Mouse (Mus musculus): ENCODE data around the gene Mme.

Gene Mme

DNA sequence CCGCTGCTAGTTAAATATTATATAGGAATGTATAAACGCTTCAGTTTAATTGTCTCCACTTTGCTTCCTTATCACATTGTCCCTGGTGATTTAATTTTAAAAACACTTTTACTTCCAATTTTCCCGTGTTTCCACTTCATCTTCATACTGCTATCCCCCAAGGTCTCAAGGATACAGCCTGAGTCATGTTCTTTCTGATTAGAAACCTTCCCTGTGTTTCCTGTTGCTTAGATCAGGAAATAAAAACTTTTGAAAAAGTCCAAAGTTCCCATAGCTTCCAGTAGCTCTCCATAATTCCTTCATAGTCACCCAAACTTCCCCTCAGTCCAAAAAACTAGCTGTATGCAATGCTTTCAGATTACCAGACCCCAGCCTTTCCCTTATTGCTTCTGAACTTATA, 109.4 kb downstream of the Mme start:
- no peak for DNase-seq (ENCODE audit: low spot score in 2 of 2)

DNA sequence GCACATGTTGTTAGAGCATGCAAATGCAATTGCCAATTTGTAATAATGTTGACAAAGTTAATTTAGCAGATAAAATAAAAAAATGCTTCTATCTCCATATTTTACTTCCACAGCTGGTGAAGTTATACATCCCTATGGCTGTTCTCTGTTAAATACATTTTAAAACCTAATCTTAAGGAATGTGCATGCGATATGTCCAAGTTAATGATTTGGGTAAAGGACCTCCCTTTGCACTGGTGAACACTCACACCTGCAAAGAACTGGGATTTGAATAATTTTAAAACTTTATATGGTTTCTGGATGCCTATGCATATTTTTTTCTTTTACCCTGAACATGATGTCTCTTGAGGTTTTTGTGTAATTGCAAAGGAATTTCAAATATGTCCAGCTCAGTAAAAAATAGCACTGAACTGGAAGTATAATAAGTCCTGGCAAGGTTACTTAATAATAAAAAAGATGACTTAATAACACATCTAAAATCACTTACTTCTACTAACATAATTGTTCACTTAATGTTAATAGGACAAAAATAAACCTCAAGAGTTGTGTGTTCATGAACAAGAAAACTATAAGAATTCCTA, 110.4 kb downstream of the Mme start:
- no peak for DNase-seq (ENCODE audit: low spot score in 2 of 2)

DNA sequence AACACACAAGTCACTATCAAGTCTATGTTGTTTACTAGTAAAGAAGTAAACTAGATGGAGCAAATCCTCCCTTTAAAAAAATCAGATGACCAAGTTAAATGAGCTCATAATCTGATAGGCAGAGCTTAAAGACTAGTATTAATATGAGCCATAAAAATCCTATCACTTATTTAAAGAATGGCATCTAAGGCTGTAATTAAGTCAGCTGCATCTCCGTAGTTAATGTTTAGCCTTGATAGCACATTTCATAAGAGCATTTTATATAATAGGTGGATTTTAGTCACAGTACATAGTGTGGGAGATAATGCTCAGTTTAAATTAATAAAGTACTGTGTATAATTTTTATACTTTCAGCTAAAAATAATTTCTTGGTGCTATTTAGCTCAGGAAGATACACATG, 118.2 kb downstream of the Mme start:
- no peak for DNase-seq (ENCODE audit: low spot score in 2 of 2)

DNA sequence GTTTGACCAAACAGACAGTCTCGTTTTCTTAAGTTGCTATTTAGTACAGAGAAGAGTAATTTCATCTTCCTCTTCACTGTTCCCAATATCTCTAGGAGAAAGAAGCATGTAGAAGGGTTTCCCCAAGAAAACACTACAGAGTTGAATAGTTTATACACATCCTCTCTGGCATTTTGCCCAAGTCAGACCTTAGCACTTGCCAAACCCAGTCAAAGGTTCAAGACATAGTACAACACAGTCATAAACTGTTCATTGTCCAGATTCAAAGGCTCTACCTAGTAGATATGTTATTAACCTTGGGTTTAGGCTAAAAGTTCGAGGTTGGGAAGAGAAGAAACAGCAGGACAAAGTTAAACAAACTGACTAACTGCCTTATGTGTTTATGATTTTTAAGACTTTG, 143.7 kb downstream of the Mme start:
- DNase-seq (ENCODE audit: low spot score in 2 of 2), result no peak

DNA sequence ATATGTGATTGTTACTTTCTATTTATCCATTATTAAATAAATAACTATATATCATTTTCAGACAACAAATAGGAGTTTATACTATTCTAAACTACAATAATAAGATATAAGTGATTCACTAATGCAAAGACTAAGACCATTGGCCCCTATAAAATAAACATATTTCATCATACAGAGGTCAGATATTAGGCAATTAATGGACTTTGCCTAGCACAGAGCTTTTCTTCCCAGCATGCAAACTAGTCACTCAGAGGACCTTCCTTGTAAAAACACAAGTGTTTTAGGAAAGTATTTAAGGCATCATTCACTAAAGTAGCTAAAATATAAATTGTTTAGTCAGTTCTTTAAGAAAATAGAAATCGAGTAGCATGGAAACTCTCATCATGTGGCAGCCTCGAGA, 149.4 kb downstream of the Mme start:
- no peak for DNase-seq (ENCODE audit: low spot score in 2 of 2)

DNA sequence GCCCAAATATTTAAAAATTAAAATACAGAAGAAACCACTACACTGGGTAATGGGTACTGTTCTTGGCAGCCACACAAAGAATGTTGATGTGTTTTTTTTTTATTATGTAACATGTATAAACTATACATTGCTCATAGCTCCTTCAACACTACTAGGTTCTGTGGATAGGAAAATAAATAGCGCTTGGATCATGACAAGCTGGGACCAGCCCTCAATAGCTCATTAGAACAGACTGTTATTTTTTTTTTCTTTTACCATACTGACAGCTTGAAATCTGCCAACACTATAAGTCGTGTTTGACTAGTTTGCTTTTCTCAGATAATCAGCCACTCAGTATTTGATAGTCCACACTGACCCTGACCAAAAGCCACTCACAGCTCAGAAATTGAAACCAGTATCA, 150.0 kb downstream of the Mme start:
- DNase-seq (ENCODE audit: low spot score in 2 of 2), result no peak

DNA sequence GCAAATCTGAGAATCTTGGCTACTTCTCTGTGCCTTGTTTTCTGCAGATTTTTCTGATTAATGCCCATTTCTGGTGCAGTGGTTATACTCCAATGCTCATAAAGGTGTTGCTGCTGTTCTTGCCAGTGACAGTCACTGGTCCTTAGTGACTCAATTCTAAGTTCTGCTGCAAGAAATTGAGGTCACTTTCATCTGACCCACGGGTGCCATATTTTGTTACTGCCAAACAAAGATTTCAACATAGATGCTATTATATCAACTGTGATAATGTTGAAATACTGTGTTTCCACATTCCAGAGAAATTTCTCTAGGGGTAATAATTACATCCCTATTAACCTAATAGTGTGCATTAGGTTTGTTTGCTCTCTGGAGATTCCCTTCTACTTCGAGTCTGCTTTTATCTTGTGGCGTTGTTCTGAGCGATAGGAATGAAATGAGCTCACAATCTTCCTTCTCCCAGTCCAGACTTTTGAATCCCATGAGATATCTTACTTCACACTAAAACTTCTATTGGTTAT, 153.1 kb downstream of the Mme start:
- DNase-seq (ENCODE audit: low spot score in 2 of 2), result no peak

DNA sequence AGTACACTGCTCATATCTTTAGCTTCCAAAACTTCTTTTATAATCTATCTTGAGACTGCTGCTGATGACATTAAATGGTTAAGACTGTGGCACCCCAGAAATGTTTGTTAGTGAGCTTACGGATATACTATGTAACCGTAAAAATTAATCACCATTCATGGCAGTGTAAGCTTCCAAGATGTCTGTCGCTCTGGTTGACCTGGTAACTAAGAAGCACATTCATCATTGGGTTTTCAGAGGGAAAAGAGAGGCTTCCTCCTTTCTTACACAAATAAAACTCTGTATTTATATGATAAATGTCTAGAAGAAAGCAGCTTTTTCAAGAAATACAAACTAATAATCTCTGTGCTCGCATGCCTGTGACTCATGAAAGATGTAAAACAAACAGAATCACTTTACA, 156.8 kb downstream of the Mme start:
- DNase-seq (ENCODE audit: low spot score in 2 of 2), result no peak

DNA sequence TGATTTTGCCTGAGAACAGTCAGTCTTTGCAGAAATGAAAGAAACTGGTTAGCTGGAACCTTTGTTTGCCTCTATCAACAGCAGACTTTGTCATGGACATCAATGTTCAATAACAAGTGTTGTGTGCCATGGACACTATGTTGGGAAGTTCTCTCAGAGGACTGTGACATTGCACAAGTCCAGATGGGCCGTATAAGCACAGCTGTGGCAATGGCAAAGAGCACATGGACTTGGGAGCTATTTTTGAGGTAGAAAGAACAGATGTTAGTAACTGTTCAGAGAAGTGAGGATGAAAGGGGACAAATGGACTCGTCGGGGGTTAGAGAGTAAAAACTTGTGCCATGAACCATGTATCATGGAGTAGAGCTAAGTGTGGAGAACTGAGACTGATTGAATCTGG, 165.1 kb downstream of the Mme start:
- no peak for DNase-seq (ENCODE audit: low spot score in 2 of 2)

DNA sequence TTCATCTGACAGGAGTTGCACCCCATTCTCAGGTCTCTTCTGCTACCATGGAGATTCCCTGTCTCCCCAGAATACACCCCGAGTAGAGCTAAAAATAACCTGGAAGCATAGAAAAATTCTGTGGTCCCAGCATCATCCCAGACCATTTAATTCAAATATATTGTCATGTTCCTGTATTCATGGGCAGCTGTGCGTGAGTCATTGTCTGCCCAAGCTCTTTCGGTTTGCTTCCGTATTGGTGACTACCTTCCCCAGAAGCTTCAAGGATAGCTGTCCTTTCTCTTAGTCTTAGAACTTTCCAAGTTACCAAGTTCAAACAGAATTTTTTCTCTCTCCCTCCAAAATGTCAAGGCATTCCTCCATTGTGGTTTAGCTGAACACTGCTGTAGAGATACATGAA, 169.7 kb downstream of the Mme start:
- no peak for DNase-seq (ENCODE audit: low spot score in 2 of 2)

DNA sequence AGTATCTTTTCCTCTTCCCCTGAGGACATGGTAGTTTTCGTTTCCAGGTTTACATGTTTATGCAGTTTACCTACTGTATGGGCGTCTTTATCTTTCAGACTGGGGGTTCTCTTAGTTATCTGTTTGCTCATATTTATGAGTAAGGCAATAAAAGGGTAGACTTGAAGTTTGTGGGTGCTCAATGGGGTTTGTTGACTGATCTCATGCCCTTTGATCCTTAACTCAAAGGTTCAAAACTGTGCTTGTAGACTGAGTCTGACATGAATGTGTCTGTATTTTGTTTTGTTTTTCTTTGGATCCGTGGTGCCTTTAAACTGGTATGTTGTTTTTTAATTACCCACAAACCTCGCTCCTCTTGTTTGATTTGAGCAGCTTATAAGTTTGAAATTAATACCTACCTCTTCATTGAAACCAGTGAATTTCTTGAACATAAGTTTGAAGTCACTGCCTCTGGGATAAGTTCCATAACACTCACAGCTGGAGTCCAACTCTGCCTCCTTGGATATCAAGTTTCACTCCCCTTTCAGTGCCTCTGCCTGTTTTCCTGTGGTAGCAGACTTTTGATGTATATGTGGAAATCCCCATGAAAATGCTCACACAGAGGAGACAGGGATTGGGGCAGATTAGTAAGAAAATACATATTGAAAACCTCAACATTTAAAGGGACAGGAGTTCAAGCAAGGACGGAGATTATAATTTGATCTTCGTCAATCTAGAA, 171.0 kb downstream of the Mme start:
- no peak for DNase-seq (ENCODE audit: low spot score in 2 of 2)

DNA sequence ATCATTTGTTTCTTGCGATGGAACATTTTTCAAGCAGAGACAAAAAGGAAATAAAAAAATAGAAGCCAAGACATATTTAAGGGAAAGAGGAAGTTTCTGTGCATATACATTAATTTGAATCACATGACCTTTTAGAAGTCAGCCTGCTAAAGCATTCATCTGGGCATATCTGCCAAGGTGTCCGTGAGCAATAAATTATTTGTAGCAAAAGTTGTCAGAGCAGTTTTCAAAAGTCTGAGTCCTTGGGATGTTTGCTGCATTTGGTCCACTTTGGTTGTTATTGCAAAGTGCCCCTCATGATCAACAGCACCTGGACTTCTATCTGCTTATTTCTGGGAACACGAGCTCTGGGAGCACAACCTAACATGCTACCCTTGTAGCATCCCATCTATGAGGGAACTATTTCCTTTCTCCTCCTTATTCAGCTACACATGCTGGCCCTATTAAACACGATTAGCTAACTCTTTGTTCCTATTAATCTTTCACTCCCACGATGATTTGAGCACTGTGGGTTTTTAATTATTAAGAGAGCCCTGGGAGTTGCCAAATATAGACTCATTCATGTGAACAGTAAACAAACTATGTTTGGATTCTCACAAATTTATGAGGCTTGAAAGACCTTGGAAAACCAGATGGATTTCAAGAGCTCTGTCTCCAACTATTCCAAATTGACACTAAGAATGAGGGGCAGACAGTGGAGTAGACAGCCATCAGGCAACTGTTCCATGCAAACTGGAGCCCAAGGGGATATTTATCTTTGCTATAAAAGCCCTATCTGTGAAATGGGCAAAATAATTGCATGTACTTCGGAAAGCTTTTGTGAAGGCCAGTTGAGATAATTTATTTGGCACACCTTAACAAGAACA, 171.9 kb downstream of the Mme start:
- DNase-seq (ENCODE audit: low spot score in 2 of 2), result no peak

DNA sequence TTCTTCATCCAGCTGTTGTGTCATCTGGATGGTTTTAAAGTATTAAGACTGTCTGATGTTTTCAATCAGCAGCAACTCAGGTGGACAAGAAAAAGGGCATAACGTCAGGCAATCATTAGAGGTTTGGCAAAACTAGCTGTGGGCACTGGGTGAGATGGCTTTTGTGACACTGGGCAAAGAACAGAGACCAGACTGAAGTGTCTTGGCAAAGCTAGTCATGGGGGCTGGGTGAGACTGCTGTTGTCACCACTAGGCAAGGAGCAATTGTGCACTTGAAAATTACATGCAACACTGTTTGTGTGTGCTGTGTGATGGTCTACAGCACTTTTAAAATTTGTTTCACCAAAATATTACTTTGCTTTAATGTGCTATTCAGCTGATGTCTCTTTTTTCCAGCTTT, 175.9 kb downstream of the Mme start:
- DNase-seq (ENCODE audit: low spot score in 2 of 2), result no peak

DNA sequence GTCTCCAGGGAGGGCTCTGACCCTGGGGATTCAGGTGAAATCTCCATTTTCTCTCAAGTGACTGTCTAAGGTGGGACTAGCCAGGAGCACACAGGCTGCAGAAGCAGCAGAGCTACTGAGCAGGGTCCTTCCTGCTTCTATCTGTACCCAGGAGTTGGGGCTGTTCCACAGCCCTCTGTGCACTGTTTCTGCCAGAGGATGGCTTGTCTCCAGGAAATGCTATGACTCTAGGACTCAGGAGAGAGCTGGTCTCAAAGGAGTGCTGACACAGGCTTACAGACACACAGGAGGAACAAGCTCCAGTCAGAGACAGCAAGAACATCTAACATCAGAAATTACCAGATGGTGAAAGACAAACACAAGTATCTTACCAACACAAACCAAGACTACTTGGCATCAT, 176.4 kb downstream of the Mme start:
- no peak for DNase-seq (ENCODE audit: low spot score in 2 of 2)

DNA sequence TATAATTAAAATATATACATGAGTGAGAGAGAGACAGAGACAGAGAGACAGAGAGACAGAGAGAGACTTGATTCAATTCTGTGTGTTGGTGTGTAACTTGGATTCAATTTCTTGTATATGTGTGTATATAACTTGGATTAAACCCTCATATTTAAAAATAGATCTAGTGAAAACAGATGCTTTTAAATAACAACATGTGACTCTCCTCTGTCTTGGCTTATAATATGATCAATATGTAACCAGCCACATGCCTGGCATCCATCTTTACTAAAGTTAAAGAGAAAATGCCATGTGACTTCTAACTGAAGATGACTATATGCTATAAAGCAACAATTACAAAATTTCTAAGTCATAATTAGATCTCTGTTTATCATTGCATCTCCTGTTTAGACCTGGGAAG, 182.2 kb downstream of the Mme start:
- DNase-seq (ENCODE audit: low spot score in 2 of 2), result no peak

Data from frontal cortex, postnatal 10 days (tissue).